Mouse (Mus musculus): ENCODE results near the gene Trmt10c. TPM values are rescaled to one million over a fixed set of nuclear protein-coding genes. Genes with fewer than 3 reads are reported as not detected.
A peak's percentile ranks its signal among the peaks of the same experiment; 100 is the strongest.
"Not testable (repeated sequence)": the region's sequence is repeated elsewhere in the genome, so short reads cannot be mapped to it uniquely, and the experiment has no call there.

The Trmt10c gene
- polyA plus RNA-seq (2015; fragmentation: Nextera tagmentation; extraction: Ambion mirVana): 27.7 and 28.5 TPM in 2 replicates

GRCm38 (mm10) chr16:56037138-56038010, at the start of gene Trmt10c:
TSS of gene Trmt10c (minus strand) at chr16:56037819.
- H3K9me3 ChIP-seq: no peaks in the 10 kb centered on the region
- peaks cover 15% of the 10 kb centered on the region for H3K4me1 ChIP-seq
- peaks cover 22% of the 10 kb centered on the region for H3K36me3 ChIP-seq
- peak within 1 kb of the TSS; percentile 74 for H3K4me2 ChIP-seq
- H3K9ac ChIP-seq: peak within 1 kb of the TSS; percentile 92
- no peaks in the 10 kb centered on the region for H3K27me3 ChIP-seq
- peak within 1 kb of the TSS; percentile 93 for H3K4me3 ChIP-seq
- peak; percentile 98 for ATAC-seq (ENCODE audit: insufficient number of reproducible peaks, insufficient read depth, low FRiP score, low TSS enrichment, low read depth)
- under 1% methylated on average over 63 of the region's 63 CpGs for WGBS
- peak within 1 kb of the TSS; percentile 94 for H3K27ac ChIP-seq

GRCm38 (mm10) chr16:56086336-56086735, 48.7 kb upstream of the Trmt10c start:
- no peaks in the 10 kb centered on the region for H3K27me3 ChIP-seq
- peaks cover 16% of the 10 kb centered on the region for H3K36me3 ChIP-seq
- no peaks in the 10 kb centered on the region for H3K4me1 ChIP-seq
- no peak overlapping the region for H3K27ac ChIP-seq
- no peak overlapping the region for H3K4me3 ChIP-seq
- H3K9me3 ChIP-seq: no peaks in the 10 kb centered on the region
- 93% methylated on average over 2 of the region's 2 CpGs for WGBS
- no peak for ATAC-seq (ENCODE audit: insufficient number of reproducible peaks, insufficient read depth, low FRiP score, low TSS enrichment, low read depth)
- H3K9ac ChIP-seq: no peak overlapping the region
- H3K4me2 ChIP-seq: no peak overlapping the region

GRCm38 (mm10) chr16:56081691-56082090, 44.1 kb upstream of the Trmt10c start:
- H3K9ac ChIP-seq: no peak overlapping the region
- no peaks in the 10 kb centered on the region for H3K9me3 ChIP-seq
- WGBS: 85% methylated on average over 4 of the region's 4 CpGs

DNA sequence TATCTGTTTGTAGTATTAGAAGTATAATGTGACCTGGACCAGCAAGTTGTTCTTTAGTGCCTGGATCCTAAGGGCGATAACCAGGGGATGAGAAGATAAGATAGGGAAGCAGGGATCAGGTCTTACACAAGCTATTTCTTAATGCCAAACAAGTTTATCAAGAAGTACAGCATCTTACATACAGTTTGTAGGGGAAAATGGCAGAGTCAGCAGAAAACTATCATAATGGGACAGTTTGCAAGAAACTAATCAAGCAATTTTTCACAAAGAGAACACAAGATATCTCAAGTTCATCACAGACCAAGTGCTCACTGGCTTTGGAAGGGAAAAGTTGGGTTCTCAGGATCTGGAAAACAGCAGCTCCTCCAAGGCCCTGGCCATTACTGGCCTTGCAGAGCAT, 41.8 kb upstream of the Trmt10c start:
- Histone ChIP-seq H3K27ac (no peak overlapping the region), H3K9ac (no peak overlapping the region), H3K4me3 (no peak overlapping the region), H3K27me3 (no peaks in the 10 kb centered on the region), H3K36me3 (peaks cover 11% of the 10 kb centered on the region; the same call in 1 of the 2 replicates), H3K9me3 (no peaks in the 10 kb centered on the region), H3K4me2 (no peak overlapping the region), H3K4me1 (peaks cover 7% of the 10 kb centered on the region)
- ATAC-seq (ENCODE audit: insufficient number of reproducible peaks, insufficient read depth, low FRiP score, low TSS enrichment, low read depth): no peak
- WGBS: 92% methylated on average over 1 of the region's 1 CpGs

More at GRCm38 (mm10) chr16:56081691-56082090, 44.1 kb upstream of the Trmt10c start:
- Histone ChIP-seq H3K4me2 (no peak overlapping the region), H3K4me1 (peaks cover 2% of the 10 kb centered on the region), H3K36me3 (peaks cover 11% of the 10 kb centered on the region; the same call in 1 of the 2 replicates), H3K27ac (no peak overlapping the region), H3K4me3 (no peak overlapping the region), H3K27me3 (no peaks in the 10 kb centered on the region)
- no peak for ATAC-seq (ENCODE audit: insufficient number of reproducible peaks, insufficient read depth, low FRiP score, low TSS enrichment, low read depth)

GRCm38 (mm10) chr16:56076121-56076869, 38.7 kb upstream of the Trmt10c start:
- no peaks in the 10 kb centered on the region for H3K9me3 ChIP-seq
- peak overlapping the region; percentile 80 for H3K9ac ChIP-seq
- no peak for ATAC-seq (ENCODE audit: insufficient number of reproducible peaks, insufficient read depth, low FRiP score, low TSS enrichment, low read depth)
- H3K4me1 ChIP-seq: peaks cover 7% of the 10 kb centered on the region
- WGBS: 11% methylated on average over 11 of the region's 11 CpGs
- peak overlapping the region; percentile 79 for H3K4me3 ChIP-seq
- peak overlapping the region; percentile 92 for H3K27ac ChIP-seq
- H3K27me3 ChIP-seq: no peaks in the 10 kb centered on the region
- H3K4me2 ChIP-seq: peak overlapping the region; percentile 57
- peaks cover 6% of the 10 kb centered on the region; the same call in 1 of the 2 replicates for H3K36me3 ChIP-seq

DNA sequence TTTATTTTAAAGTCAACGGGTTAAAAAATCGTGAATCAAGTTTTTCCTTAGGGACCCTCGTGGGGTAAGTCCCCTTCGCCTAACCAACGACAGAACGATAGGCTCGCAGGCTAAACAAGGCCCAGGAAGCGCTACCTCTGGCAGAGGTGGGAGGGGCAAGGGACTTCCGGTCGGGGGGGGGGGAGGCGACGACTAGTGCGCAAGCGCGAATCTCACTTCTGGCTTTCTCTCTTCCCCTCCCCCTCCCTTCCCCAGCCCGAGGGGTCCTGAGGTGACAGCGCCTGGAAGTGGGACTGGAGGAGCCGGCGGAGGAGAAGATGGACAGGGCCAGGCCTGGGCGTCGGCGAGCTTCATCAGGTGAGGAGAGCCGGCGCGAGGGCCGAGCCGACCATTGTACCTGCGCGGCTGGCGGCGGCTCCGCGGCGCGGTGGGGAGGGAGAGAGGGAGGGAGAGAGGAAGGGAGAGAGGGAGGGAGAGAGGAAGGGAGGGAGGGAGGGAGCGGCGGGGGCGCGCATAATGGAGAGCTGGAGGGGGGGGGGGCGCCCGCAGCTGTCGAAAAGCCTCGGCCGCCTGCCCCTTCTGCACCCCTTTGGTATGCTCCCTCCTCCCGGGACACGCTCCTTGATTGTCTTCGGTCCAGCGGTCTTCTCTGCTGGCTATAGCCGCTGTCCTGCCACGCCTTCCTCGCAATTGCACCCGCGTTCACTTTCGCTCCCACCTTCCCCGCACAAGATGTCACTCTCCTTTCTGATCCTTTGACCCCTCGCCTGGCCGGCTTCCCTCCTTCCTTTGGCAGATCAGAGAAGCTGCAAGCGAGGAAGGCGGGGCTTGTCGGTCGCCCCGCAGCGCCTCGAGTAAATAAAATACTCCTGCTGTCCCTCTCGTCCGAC, 37.8 kb upstream of the Trmt10c start:
- Histone ChIP-seq H3K36me3 (peaks cover 6% of the 10 kb centered on the region; the same call in 1 of the 2 replicates), H3K4me1 (peaks cover 7% of the 10 kb centered on the region), H3K9me3 (no peaks in the 10 kb centered on the region), H3K4me2 (peak overlapping the region; percentile 57), H3K27ac (peak overlapping the region; percentile 92), H3K4me3 (peak overlapping the region; percentile 79), H3K9ac (peak overlapping the region; percentile 80), H3K27me3 (no peaks in the 10 kb centered on the region)
- under 1% methylated on average over 57 of the region's 66 CpGs for WGBS
- ATAC-seq (ENCODE audit: insufficient number of reproducible peaks, insufficient read depth, low FRiP score, low TSS enrichment, low read depth): peak; percentile 85

- no peak overlapping the region for H3K27ac ChIP-seq
- no peak overlapping the region for H3K4me3 ChIP-seq
- H3K4me2 ChIP-seq: peak overlapping the region; percentile 57; the same call in 1 of the 2 replicates
- WGBS: 81% methylated on average over 5 of the region's 5 CpGs
- no peaks in the 10 kb centered on the region for H3K27me3 ChIP-seq
- no peaks in the 10 kb centered on the region for H3K9me3 ChIP-seq
- ATAC-seq (ENCODE audit: insufficient number of reproducible peaks, insufficient read depth, low FRiP score, low TSS enrichment, low read depth): no peak
- peaks cover 6% of the 10 kb centered on the region; the same call in 1 of the 2 replicates for H3K36me3 ChIP-seq
- H3K9ac ChIP-seq: peak overlapping the region; percentile 22; the same call in 1 of the 2 replicates
- peaks cover 7% of the 10 kb centered on the region for H3K4me1 ChIP-seq
These were observed 36.9 kb upstream of the Trmt10c start for GRCm38 (mm10) chr16:56074565-56074964.

DNA sequence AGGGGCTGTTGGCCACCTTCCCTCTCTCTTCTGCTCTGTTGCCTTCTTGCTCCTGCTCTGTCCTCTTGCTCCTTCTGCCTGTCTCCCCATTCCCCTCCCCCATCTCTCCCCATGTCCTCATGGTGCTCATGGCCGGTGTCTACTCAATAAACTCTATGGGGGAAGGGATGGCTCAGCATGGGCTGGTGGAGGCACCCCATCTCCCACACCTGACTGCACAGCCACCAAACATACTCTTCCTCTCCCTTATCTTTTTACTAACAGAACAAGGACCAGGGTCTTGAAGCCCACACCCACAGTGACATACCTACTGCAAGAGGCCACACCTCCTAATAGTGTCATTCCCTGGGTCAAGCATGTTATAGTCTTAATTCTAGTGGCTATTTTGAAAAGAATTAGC, 36.5 kb upstream of the Trmt10c start:
- whole genome bisulfite sequencing: 86% methylated on average over 1 of the region's 1 CpGs
- H3K27ac ChIP-seq: no peak overlapping the region
- no peak overlapping the region for H3K4me3 ChIP-seq
- H3K36me3 ChIP-seq: peaks cover 6% of the 10 kb centered on the region; the same call in 1 of the 2 replicates
- no peak overlapping the region for H3K4me2 ChIP-seq
- H3K9me3 ChIP-seq: no peaks in the 10 kb centered on the region
- no peak; the same call in 1 of the 2 replicates for ATAC-seq (ENCODE audit: insufficient number of reproducible peaks, insufficient read depth, low FRiP score, low TSS enrichment, low read depth)
- 0 out of 2 replicates have a peak overlapping the region, but pooled peaks have one; percentile 22 for H3K9ac ChIP-seq
- H3K27me3 ChIP-seq: no peaks in the 10 kb centered on the region
- H3K4me1 ChIP-seq: peaks cover 7% of the 10 kb centered on the region

- H3K27ac ChIP-seq; ATAC-seq (ENCODE audit: insufficient number of reproducible peaks, insufficient read depth, low FRiP score, low TSS enrichment, low read depth); H3K36me3 ChIP-seq; H3K27me3 ChIP-seq; H3K9ac ChIP-seq; H3K4me3 ChIP-seq; H3K9me3 ChIP-seq; H3K4me2 ChIP-seq; H3K4me1 ChIP-seq: not testable (repeated sequence)
- 87% methylated on average over 6 of the region's 6 CpGs for WGBS
These were observed 35.5 kb upstream of the Trmt10c start for GRCm38 (mm10) chr16:56073150-56073549.

- no peaks in the 10 kb centered on the region for H3K9me3 ChIP-seq
- H3K27ac ChIP-seq: no peak overlapping the region
- no peak overlapping the region for H3K4me2 ChIP-seq
- no peak overlapping the region for H3K9ac ChIP-seq
- no peaks in the 10 kb centered on the region for H3K27me3 ChIP-seq
- H3K4me1 ChIP-seq: peaks cover 7% of the 10 kb centered on the region
- 67% methylated on average over 6 of the region's 6 CpGs for WGBS
- no peak overlapping the region for H3K4me3 ChIP-seq
- ATAC-seq (ENCODE audit: insufficient number of reproducible peaks, insufficient read depth, low FRiP score, low TSS enrichment, low read depth): no peak
- H3K36me3 ChIP-seq: no peaks in the 10 kb centered on the region
These were observed 34.9 kb upstream of the Trmt10c start for GRCm38 (mm10) chr16:56072533-56072932.
